Mouse (Mus musculus): ENCODE measurements at regions not wholly inside any gene's neighbourhood (a gene's known extent, or its start where the extent isn't known, plus 50 kb on each side); places are given as distances from the start of the nearest gene placed in this dataset.

DNA sequence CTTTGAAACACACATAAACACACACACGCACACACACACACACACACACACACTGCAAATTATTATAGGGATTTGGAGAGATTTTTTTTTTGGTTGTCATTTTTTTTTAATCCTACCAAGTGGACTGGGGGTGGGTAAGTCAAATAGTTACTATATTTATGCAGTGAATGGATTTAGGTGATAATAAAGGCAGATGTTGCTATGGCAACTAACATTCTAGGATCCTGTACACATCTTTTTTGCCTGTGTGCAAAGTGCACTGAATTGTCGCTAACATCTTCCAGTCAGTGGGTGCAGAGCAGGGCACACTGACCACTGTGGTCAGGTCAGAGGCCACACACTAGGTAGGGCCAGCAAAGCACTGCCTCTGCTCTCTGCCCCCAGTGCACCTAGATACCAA is 68.4 kb upstream of the Cacna1e start:
- no peak for TF ChIP-seq CTCF (IDR thresholded peaks at IDR 0.05)
- CTCF ChIA-PET: no interaction called here
- peaks cover 19% of the 10 kb centered on the region for H3K27me3 ChIP-seq
- ATAC-seq (no peak), DNase-seq (ENCODE audit: low read depth, low spot score) (no peak)
- in situ Hi-C loops (cut with MboI; ENCODE audit: low pct_unique_long_range_greater_than_20kb): no loop called here
- POLR2A ChIA-PET: no interaction called here
